Mouse (Mus musculus) effector memory CD4-positive, alpha-beta T cell, adult 7 months (primary cell): ENCODE measurements around the gene Shbg. TPM values are rescaled to one million over a fixed set of nuclear protein-coding genes. Genes with fewer than 3 reads are reported as not detected.

Experiments
- polyA plus RNA-seq: library from polyadenylated mRNA; unstranded; fragments of 100-300 nt; shearing (Covaris generic); gene quantifications from one replicate; pipeline ENCODE4 v1.2.1, GENCODE M21; 2017

The Shbg gene
- polyA plus RNA-seq, result 0.68 TPM

GRCm38 (mm10) chr11:69617805-69618204, at the start of gene Shbg:
TSS of gene Shbg (minus strand) at chr11:69617905.

GRCm38 (mm10) chr11:69665961-69666664, 48.4 kb upstream of the Shbg start, which contains the start of gene Cd68:
TSS of gene Cd68 (minus strand) at chr11:69666153.

GRCm38 (mm10) chr11:69662213-69662966, 44.7 kb upstream of the Shbg start, which contains the start of gene Mpdu1:
TSS of gene Mpdu1 (minus strand) at chr11:69662642.

GRCm38 (mm10) chr11:69655264-69656064, 37.8 kb upstream of the Shbg start, which contains the start of gene Sox15:
TSS of gene Sox15 (plus strand) at chr11:69655314.

GRCm38 (mm10) chr11:69632284-69633089, 14.8 kb upstream of the Shbg start, which contains the start of gene Fxr2:
TSS of gene Fxr2 (plus strand) at chr11:69632990.

GRCm38 (mm10) chr11:69621571-69622268, 4.0 kb upstream of the Shbg start, which contains the start of gene Sat2:
TSS of gene Sat2 (plus strand) at chr11:69622024.

GRCm38 (mm10) chr11:69605726-69606490, 11.8 kb downstream of the Shbg start, which contains the start of gene Atp1b2:
TSS of gene Atp1b2 (minus strand) at chr11:69605942.

GRCm38 (mm10) chr11:69580091-69580514, 37.6 kb downstream of the Shbg start, which contains the start of the genes Wrap53 and Trp53:
TSS of gene Wrap53 (minus strand) at chr11:69580255.
TSS of gene Trp53 (plus strand) at chr11:69580359.

Other genes starting within 250 kb of the Shbg start
- gene Chd3, start 248.5 kb downstream of the Shbg start, polyA plus RNA-seq, result 65.5 TPM
- 45.5 TPM for gene Naa38, start 222.4 kb downstream of the Shbg start, polyA plus RNA-seq
- gene Cyb5d1, start 222.3 kb downstream of the Shbg start, polyA plus RNA-seq, result 28.4 TPM
- gene Tmem88, start 219.7 kb downstream of the Shbg start, polyA plus RNA-seq, result 3.3 TPM
- 55.7 TPM for gene Kdm6b, start 204.2 kb downstream of the Shbg start, polyA plus RNA-seq
- gene Dnah2, start 68.8 kb downstream of the Shbg start, polyA plus RNA-seq, result 0.16 TPM
- gene Efnb3, start 57.7 kb downstream of the Shbg start, polyA plus RNA-seq, result not detected
- gene Wrap53, start 37.6 kb downstream of the Shbg start, polyA plus RNA-seq, result 13.1 TPM
- gene Trp53, start 37.5 kb downstream of the Shbg start, polyA plus RNA-seq, result 204 TPM
- not detected for gene Atp1b2, start 12.0 kb downstream of the Shbg start, polyA plus RNA-seq
- 0.59 TPM for gene Sat2, start 4.1 kb upstream of the Shbg start, polyA plus RNA-seq
- gene Fxr2, start 15.1 kb upstream of the Shbg start, polyA plus RNA-seq, result 73.0 TPM
- gene Sox15, start 37.4 kb upstream of the Shbg start, polyA plus RNA-seq, result 0.76 TPM
- 44.5 TPM for gene Mpdu1, start 44.7 kb upstream of the Shbg start, polyA plus RNA-seq
- 3.9 TPM for gene Cd68, start 48.2 kb upstream of the Shbg start, polyA plus RNA-seq
- 729 TPM for gene Eif4a1, start 54.5 kb upstream of the Shbg start, polyA plus RNA-seq
- 29.6 TPM for gene Senp3, start 64.2 kb upstream of the Shbg start, polyA plus RNA-seq
- not detected for gene Tnfsf13, start 67.9 kb upstream of the Shbg start, polyA plus RNA-seq
- not detected for gene Tnfsf12, start 77.9 kb upstream of the Shbg start, polyA plus RNA-seq
- gene Tnfsfm13, start 78.2 kb upstream of the Shbg start, polyA plus RNA-seq, result not detected
- gene Polr2a, start 140.7 kb upstream of the Shbg start, polyA plus RNA-seq, result 51.9 TPM
- 0.26 TPM for gene Slc35g3, start 144.1 kb upstream of the Shbg start, polyA plus RNA-seq
- gene Zbtb4, start 148.0 kb upstream of the Shbg start, polyA plus RNA-seq, result 4.2 TPM
- gene Chrnb1, start 178.0 kb upstream of the Shbg start, polyA plus RNA-seq, result 0.52 TPM
- gene Fgf11, start 184.0 kb upstream of the Shbg start, polyA plus RNA-seq, result not detected
- gene Tmem102, start 187.7 kb upstream of the Shbg start, polyA plus RNA-seq, result not detected
- 0.16 TPM for gene Gm39566, start 197.4 kb upstream of the Shbg start, polyA plus RNA-seq
- gene Spem2, start 200.6 kb upstream of the Shbg start, polyA plus RNA-seq, result 0.39 TPM
- not detected for gene Spem1, start 204.3 kb upstream of the Shbg start, polyA plus RNA-seq
- gene Nlgn2, start 219.9 kb upstream of the Shbg start, polyA plus RNA-seq, result 0.15 TPM
- gene Tmem256, start 220.6 kb upstream of the Shbg start, polyA plus RNA-seq, result 44.3 TPM
- 8.5 TPM for gene Plscr3, start 228.5 kb upstream of the Shbg start, polyA plus RNA-seq
- gene Tnk1, start 240.8 kb upstream of the Shbg start, polyA plus RNA-seq, result 0.27 TPM